Mouse (Mus musculus): ENCODE measurements at regions not wholly inside any gene's neighbourhood (a gene's known extent, or its start where the extent isn't known, plus 50 kb on each side); places are given as distances from the start of the nearest gene placed in this dataset.
A peak's percentile ranks its signal among the peaks of the same experiment; 100 is the strongest.

DNA sequence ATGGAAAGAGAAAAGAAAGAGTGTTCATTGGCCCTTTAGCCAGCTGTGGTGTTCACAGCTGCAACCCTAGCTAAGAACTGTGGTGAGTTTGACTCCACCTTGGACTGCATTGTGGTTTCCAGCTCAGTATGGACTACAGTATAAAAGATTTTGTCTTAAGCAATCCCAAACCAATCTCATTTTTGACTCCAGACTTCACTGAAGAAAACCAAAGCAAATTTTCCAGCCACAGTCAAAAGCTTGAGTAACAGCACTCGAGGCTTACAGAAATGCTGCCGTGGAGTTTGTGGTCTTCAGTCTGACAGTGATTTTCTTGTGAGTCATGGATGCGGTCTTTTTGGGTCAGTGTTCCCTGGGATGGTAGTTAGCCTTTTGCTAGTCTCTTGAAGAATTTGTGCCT, 249.4 kb upstream of the Ppp2r3a start:
- DNase-seq (ENCODE audit: low spot score) (no peak), ATAC-seq (ENCODE audit: low FRiP score, low TSS enrichment) (no peak)
- H3K4me3 ChIP-seq (ENCODE audit: low read depth, low read length): no peak overlapping the region
- H3K9ac ChIP-seq (ENCODE audit: low read length): no peak overlapping the region
- no peaks in the 10 kb centered on the region for H3K27me3 ChIP-seq (ENCODE audit: control insufficient read depth, insufficient read depth, low read length)
- WGBS: 70% methylated on average over 3 of the region's 3 CpGs
- H3K4me2 ChIP-seq (replicated peaks; ENCODE audit: low read depth): no peak overlapping the region
- no peaks in the 10 kb centered on the region for H3K9me3 ChIP-seq (ENCODE audit: control insufficient read depth, low read length)
- H3K27ac ChIP-seq (replicated peaks): no peak overlapping the region
- no peaks in the 10 kb centered on the region for H3K4me1 ChIP-seq (replicated peaks; ENCODE audit: control insufficient read depth, insufficient read depth)
- no peaks in the 10 kb centered on the region for H3K36me3 ChIP-seq (ENCODE audit: control insufficient read depth, insufficient read depth, low read length)
- TF ChIP-seq EP300 (optimal IDR thresholded peaks at IDR 0.05) (no peak), CTCF (IDR thresholded peaks at IDR 0.05; ENCODE audit: low read depth) (no peak)

DNA sequence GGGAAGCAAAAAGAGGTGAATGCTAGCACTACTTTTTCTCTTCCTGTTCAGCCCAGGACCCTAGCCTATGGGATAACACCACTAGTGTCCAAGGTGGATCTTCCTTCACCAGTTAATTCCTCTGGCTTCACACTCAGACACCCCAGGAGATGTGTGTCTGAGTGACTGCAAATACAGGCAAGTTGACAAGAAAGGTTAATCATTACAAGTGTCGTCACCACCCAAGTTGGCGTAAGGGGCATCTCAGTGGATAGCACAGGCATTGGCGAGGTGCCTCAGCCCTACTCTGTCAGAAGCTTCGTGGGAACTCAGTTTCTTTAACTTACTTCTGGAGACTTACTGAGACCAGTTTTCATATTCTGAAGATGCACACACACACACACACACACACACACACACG, 247.1 kb upstream of the Ppp2r3a start:
- no peak for ATAC-seq (ENCODE audit: low FRiP score, low TSS enrichment)
- no peak overlapping the region for H3K4me3 ChIP-seq (ENCODE audit: low read depth, low read length)
- no peaks in the 10 kb centered on the region for H3K9me3 ChIP-seq (ENCODE audit: control insufficient read depth, low read length)
- 73% methylated on average over 5 of the region's 5 CpGs for WGBS
- H3K4me2 ChIP-seq (replicated peaks; ENCODE audit: low read depth): no peak overlapping the region
- H3K4me1 ChIP-seq (replicated peaks; ENCODE audit: control insufficient read depth, insufficient read depth): no peaks in the 10 kb centered on the region
- no peaks in the 10 kb centered on the region for H3K36me3 ChIP-seq (ENCODE audit: control insufficient read depth, insufficient read depth, low read length)
- no peak for DNase-seq (ENCODE audit: low spot score)
- TF ChIP-seq EP300 (optimal IDR thresholded peaks at IDR 0.05): no peak
- no peak for TF ChIP-seq CTCF (IDR thresholded peaks at IDR 0.05; ENCODE audit: low read depth)
- no peak overlapping the region for H3K9ac ChIP-seq (ENCODE audit: low read length)
- H3K27me3 ChIP-seq (ENCODE audit: control insufficient read depth, insufficient read depth, low read length): no peaks in the 10 kb centered on the region
- H3K27ac ChIP-seq (replicated peaks): no peak overlapping the region

DNA sequence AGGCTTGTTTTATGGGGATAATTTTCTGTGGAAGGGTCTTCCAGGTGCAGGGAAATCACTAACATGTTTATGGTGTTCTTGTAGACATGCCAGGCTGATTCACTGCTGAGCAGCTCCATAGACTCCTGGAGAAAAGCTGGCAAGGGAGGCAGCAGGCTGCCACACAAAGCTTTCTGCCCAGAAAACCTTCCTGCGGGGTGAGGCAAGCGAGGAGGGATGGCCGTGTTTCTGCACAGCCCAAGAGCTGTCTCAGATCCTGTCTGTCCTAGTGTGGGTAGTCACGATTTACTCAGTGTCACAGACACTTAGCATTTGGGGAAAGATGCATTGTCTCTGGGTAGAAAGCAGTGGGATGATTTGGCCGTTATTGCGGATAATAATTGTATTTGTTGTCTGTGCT, 244.2 kb upstream of the Ppp2r3a start:
- H3K4me2 ChIP-seq (replicated peaks; ENCODE audit: low read depth): no peak overlapping the region
- no peaks in the 10 kb centered on the region for H3K9me3 ChIP-seq (ENCODE audit: control insufficient read depth, low read length)
- no peak for TF ChIP-seq CTCF (IDR thresholded peaks at IDR 0.05; ENCODE audit: low read depth)
- no peak for TF ChIP-seq EP300 (optimal IDR thresholded peaks at IDR 0.05)
- no peak overlapping the region for H3K9ac ChIP-seq (ENCODE audit: low read length)
- H3K4me3 ChIP-seq (ENCODE audit: low read depth, low read length): no peak overlapping the region
- no peak overlapping the region for H3K27ac ChIP-seq (replicated peaks)
- WGBS: 66% methylated on average over 6 of the region's 6 CpGs
- H3K36me3 ChIP-seq (ENCODE audit: control insufficient read depth, insufficient read depth, low read length): no peaks in the 10 kb centered on the region
- no peaks in the 10 kb centered on the region for H3K4me1 ChIP-seq (replicated peaks; ENCODE audit: control insufficient read depth, insufficient read depth)
- DNase-seq (ENCODE audit: low spot score): no peak
- ATAC-seq (ENCODE audit: low FRiP score, low TSS enrichment): no peak
- no peaks in the 10 kb centered on the region for H3K27me3 ChIP-seq (ENCODE audit: control insufficient read depth, insufficient read depth, low read length)

DNA sequence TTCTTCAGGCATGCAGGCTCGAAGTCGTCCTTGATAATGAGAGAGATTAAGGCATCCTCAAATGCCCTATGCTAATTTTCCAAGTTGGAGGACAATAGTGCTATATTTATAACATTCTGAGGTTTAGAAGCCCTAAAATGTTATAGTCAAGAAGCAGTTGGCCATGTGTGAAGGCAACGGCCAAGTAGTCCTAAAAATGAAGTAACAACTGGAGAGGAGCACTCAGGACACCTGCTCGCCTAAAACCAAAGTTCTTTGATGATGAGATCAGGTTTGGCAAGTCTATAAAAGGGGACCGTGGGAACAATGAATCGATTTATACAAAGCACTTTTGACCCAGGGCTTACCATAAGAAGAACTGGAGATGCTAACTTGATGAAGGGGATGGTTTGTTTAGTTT, 237.4 kb upstream of the Ppp2r3a start:
- no peaks in the 10 kb centered on the region for H3K36me3 ChIP-seq (ENCODE audit: control insufficient read depth, insufficient read depth, low read length)
- no peak for ATAC-seq (ENCODE audit: low FRiP score, low TSS enrichment)
- no peak overlapping the region for H3K9ac ChIP-seq (ENCODE audit: low read length)
- H3K9me3 ChIP-seq (ENCODE audit: control insufficient read depth, low read length): no peaks in the 10 kb centered on the region
- H3K27me3 ChIP-seq (ENCODE audit: control insufficient read depth, insufficient read depth, low read length): no peaks in the 10 kb centered on the region
- H3K4me3 ChIP-seq (ENCODE audit: low read depth, low read length): no peak overlapping the region
- TF ChIP-seq CTCF (IDR thresholded peaks at IDR 0.05; ENCODE audit: low read depth) (no peak), EP300 (optimal IDR thresholded peaks at IDR 0.05) (no peak)
- DNase-seq (ENCODE audit: low spot score): no peak
- no peak overlapping the region for H3K4me2 ChIP-seq (replicated peaks; ENCODE audit: low read depth)
- 61% methylated on average over 6 of the region's 6 CpGs for WGBS
- H3K27ac ChIP-seq (replicated peaks): no peak overlapping the region
- no peaks in the 10 kb centered on the region for H3K4me1 ChIP-seq (replicated peaks; ENCODE audit: control insufficient read depth, insufficient read depth)

DNA sequence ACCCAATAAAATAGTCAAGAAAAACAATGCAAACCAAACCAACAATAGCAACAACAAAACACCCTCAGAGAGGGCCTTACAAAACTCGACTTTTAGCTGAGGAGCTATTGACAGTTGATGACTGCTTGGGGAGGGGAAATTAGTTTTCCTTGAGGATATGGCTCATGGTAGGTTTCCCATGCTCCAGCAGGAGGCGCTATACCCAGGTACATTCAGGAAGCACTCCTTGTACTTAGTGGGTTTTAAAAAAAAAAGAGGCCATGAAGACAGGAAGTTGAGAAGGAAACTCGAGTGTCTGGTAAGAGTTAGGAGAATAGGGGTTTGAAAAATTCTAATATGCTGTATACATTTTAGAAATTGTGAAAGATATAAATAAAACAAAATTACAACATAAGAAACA, 224.6 kb upstream of the Ppp2r3a start:
- no peaks in the 10 kb centered on the region for H3K27me3 ChIP-seq (ENCODE audit: control insufficient read depth, insufficient read depth, low read length)
- DNase-seq (ENCODE audit: low spot score) (no peak), ATAC-seq (ENCODE audit: low FRiP score, low TSS enrichment) (no peak)
- no peaks in the 10 kb centered on the region for H3K36me3 ChIP-seq (ENCODE audit: control insufficient read depth, insufficient read depth, low read length)
- no peak overlapping the region for H3K9ac ChIP-seq (ENCODE audit: low read length)
- no peak overlapping the region for H3K4me3 ChIP-seq (ENCODE audit: low read depth, low read length)
- WGBS: 68% methylated on average over 3 of the region's 3 CpGs
- H3K27ac ChIP-seq (replicated peaks): no peak overlapping the region
- TF ChIP-seq EP300 (optimal IDR thresholded peaks at IDR 0.05) (no peak), CTCF (IDR thresholded peaks at IDR 0.05; ENCODE audit: low read depth) (peak; percentile 22; the same call in 1 of the 2 replicates)
- H3K9me3 ChIP-seq (ENCODE audit: control insufficient read depth, low read length): no peaks in the 10 kb centered on the region
- no peaks in the 10 kb centered on the region for H3K4me1 ChIP-seq (replicated peaks; ENCODE audit: control insufficient read depth, insufficient read depth)
- H3K4me2 ChIP-seq (replicated peaks; ENCODE audit: low read depth): no peak overlapping the region

DNA sequence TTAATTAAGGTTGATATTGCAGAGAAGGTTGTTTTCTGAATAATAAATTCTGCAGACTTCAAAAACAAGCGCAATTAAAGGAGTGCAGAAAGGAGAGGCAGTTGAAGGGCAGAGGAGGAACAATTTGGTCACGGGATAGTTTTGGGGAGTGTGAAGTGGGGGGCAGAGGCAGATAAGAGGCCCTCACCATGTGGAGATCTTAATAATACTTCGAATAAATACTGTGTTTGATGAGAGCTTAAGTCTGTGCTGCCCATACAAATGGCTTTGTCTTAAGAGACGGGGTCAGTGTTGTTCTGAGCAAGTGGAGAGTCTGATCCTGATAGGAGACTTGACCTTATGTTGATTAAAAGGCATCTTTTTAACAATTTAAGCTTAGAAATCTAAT, 221.5 kb upstream of the Ppp2r3a start:
- no peak overlapping the region for H3K9ac ChIP-seq (ENCODE audit: low read length)
- DNase-seq (ENCODE audit: low spot score) (no peak), ATAC-seq (ENCODE audit: low FRiP score, low TSS enrichment) (no peak)
- no peaks in the 10 kb centered on the region for H3K27me3 ChIP-seq (ENCODE audit: control insufficient read depth, insufficient read depth, low read length)
- no peak overlapping the region for H3K4me3 ChIP-seq (ENCODE audit: low read depth, low read length)
- no peaks in the 10 kb centered on the region for H3K4me1 ChIP-seq (replicated peaks; ENCODE audit: control insufficient read depth, insufficient read depth)
- no peaks in the 10 kb centered on the region for H3K36me3 ChIP-seq (ENCODE audit: control insufficient read depth, insufficient read depth, low read length)
- no peak overlapping the region for H3K4me2 ChIP-seq (replicated peaks; ENCODE audit: low read depth)
- no peaks in the 10 kb centered on the region for H3K9me3 ChIP-seq (ENCODE audit: control insufficient read depth, low read length)
- WGBS: 77% methylated on average over 4 of the region's 4 CpGs
- TF ChIP-seq CTCF (IDR thresholded peaks at IDR 0.05; ENCODE audit: low read depth) (no peak), EP300 (optimal IDR thresholded peaks at IDR 0.05) (no peak)
- no peak overlapping the region for H3K27ac ChIP-seq (replicated peaks)
